Mouse (Mus musculus): ENCODE results near the gene Agap1.

The Agap1 gene

DNA sequence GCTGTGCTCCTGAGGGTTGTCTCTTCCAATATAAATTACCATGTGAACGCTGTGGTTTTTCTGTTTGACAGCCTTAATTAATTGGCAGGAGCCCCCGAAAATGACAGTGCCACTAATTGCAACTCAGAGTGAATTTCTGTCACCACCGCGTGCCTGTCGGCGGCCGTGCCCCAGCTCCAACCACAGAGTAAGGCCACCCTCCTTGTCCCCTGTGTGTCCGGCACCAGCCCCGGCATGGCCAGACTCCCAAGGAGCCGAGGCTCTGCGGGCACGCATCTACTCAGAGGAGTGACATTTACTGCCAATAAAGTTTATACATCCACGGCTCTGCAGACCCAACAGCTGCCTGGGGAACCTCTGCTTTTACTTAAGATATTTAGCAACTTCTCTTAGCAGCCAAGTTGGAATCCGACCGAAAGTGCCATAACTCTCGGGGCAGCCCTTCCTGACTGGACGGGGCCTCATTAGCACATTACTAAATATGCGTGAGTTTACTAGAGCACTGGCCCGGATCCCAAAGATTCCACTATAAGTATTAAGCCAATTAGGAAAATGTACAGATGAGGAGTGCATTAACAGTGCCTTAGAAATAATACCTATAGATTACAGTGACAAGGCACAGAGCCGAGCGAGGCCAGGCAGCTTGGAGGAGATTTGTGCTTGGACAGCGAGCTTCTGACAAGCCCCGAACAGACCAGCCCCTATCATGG is 394.7 kb downstream of the Agap1 start:
- no peak for DNase-seq (ENCODE audit: low spot score in 2 of 2)

DNA sequence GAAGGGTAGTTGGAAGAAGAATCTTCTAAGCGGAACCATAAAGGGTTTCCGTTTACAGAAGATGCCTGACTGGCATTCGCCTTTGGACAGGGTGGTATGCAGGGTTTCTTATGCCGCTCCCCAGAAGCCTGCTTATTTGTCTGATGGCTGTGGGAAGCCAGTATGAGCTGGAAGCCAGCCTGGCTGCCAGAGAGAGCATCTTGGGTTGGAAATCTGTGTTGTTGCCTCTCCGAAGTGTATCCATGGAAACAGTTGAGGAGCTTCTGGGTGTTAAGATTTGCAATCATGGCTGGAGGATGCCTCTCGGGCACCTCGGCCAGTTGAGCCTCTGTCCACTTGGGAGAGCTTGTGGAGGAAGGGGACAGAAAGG is 395.2 kb downstream of the Agap1 start:
- no peak for DNase-seq (ENCODE audit: low spot score in 2 of 2)

DNA sequence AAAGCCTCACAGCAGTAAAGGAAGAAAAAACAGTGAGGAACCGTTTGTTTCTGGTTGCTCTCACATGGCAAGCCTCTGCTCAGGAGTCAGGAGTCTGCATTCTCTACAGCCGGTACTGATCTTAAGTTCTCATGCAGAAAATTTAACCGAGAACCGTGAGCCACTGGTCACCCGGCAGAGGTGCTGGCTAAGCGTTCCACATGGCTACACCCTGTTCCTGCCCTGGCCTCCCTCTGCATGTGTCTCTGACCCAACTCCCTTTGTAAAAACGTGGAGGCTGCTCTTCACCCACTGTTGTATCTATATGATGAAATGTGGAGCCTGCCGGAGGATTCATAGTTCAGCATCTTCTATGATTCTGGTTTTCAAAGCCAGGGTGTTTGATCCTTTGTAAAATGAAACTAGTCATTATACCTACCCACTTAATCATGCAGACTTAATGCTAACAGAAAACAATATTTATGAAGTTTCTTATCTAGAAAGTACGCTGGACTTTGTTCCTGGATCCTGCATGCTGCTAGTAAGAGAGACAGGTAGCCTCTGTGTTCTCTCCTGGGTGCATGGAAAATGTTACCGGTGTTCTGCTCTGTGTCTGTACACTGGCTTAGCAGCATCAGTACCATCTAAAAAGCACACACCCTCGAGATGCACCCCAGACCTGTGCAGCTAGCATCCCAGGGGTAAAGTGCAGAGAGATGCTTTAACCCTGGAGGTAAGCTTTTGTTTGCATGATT is 396.2 kb downstream of the Agap1 start:
- no peak for DNase-seq (ENCODE audit: low spot score in 2 of 2)

DNA sequence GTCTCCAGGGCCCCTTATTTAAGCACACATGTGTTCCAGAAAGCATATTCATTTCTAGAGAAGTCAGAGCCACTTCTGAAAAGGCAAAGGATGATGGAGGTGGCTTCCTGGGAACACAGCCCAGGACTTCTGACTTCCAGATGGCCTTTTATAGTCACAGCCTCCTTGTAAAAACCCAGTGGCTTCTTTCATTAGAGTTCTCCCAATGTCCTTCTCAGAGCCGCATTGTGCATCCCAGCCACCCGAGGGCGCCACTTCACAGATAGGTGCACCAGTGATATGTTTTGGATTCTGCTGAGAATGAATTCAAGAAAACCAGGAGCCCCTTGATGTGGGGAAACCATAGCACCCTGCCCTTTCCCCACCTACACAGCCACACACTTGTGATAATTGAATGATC is 404.6 kb downstream of the Agap1 start:
- peak in 1 of 2 experiments; percentile 45 for DNase-seq (ENCODE audit: low spot score in 2 of 2)

DNA sequence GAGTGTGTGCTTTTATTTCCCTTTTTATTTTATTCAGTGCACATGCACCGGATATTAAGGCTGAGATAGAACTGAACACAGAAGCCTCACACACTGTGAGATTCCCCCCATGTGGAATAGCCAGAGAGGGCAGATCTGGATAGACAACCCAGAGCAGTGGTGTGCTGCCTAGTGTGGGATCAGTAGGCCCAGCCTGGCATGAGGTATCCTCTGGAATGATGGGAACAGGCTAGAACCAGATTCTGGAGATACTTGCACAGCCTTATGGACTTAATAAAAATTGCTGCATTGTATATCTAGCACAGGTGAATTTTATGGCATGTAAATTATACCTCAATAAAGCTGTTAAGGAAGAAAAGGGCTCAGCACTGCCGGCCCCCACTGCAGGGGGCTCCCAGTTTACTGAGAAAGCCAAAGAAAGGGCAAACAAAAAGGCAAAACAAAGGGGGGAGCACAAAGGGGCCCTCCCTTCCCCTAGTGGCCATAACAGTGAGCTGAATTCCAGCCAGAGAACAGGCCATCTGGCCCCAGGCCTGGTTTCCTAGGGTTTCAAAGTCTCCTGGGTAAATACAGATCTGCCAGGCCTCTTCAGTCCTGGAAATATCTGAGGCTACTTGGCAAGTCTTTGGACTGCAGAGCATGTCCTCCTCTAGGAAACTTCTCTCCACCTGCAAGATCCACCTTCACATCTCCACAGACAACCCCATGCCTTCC is 405.6 kb downstream of the Agap1 start:
- DNase-seq (ENCODE audit: low spot score in 2 of 2): peak in 1 of 2 experiments; percentile 58

DNA sequence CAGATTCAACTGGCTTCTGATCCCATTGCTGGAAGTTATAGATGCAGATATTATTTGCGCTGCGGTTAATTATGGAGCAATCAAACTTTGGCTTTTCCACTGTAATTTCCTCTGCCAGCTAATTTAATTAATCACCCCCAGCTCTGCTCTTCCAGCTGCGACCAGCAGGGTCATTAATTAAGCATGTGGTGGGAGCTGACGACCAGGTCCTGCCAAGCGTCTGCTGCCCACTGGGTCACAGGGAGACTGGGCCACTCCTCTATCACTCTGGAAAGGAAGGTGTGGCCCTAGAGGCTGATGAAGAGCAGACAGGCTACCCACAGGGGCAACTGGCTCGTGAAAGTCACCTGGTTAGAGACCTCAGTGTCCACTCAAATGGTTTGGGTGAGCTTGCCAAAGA is 411.2 kb downstream of the Agap1 start:
- no peak for DNase-seq (ENCODE audit: low spot score in 2 of 2)

DNA sequence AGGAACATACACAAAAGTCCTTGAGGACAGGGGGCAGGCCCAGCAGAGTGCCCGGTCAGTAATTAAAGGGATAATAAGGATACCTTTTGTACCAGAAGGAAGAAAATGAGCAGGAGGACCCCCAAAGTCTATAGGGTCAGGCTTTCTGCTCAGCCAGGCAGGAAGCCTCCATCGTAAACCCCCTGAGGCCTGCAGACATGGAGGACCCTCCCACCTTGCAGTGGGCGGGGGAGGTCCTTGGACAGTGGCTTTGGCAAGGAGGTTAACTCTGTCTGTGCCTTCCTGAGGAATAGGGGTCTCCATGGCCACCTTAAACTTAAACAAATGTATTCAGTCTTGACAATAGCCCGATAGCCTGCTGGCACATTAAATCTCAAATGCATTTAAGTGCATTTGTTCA is 413.2 kb downstream of the Agap1 start:
- no peak for DNase-seq (ENCODE audit: low spot score in 2 of 2)

DNA sequence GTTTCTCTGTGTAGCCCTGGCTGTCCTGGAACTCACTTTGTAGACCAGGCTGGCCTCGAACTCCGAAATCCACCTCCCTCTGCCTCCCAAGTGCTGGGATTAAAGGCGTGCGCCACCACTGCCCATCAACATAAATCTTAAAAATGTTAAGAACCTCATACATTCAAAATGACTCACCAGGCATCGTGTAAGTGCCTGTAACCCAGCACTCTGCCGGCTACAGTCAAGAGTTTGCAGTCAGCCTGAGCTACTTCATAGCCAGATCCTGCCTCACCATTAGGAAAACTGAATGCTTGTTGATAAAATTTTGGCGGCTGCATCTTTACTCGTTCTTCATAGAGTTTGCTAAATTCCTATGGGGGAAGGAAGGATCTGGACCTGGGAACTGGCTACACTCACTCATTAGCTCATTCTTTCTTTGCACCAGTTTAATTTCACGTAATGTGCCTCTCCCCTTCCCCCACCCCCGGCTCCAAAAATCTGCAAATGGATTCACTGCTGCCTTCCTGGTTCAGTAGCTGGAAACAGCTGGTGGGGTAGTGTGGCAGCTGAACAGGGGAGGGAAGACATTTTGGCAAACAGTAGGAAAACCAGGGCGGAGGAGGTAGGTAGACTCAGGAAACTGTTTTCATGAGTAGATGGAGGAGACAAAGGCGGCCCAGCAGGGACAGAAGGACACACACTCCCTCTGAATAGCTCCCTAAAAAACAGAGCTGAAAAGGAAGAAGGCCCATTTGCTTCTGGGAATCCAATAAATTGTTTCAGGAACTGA is 415.7 kb downstream of the Agap1 start:
- no peak for DNase-seq (ENCODE audit: low spot score in 2 of 2)

DNA sequence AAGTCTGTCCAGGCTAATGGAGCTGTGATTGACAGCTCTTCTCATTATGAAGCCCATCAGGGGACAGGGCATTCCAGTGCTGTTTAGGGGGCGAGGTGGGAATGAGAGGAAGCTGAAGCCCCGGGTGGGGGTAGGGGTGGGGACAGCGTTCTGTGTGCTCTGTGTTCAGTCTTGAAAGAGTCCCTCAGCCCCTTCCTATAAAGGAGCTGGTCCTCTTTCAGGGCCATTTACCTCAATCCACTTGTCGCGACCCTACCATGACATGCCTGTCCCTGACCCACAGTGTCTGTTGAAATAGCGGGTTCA is 416.3 kb downstream of the Agap1 start:
- DNase-seq (ENCODE audit: low spot score in 2 of 2): no peak

DNA sequence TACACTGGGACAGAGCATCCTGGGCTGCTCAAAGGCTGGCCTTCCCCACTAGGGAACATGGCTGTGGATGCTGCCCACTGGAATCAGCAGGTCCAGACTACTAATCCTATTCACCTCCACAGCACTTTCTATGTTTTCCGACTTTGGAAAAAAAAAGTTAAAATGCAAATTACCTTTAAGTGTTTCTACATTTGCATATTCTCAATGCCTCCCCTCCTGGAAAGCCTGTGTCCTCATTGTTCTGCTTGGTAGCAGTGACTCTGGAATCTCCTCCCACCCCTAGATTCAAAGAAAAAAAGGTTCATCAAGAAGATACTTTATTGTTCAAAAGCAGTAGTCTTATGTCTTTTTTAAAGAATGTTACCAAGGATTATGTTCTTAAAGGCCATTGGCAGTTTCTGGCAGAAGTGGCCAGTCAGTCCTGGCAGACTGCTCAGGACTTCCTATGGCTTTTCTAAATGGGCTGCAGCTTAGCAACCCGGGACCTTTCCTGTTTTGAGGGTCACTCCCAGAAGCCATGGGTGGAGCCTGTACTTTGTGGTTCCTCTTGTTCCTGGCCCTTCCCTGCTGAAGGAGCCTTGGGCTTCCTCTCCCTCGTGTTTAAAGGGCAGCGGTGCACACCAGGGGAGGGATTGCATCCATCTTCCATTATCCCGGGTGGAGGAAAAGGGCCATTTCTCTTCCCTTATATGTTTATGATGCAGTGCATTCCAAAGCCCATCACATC is 421.9 kb downstream of the Agap1 start:
- peak in 1 of 2 experiments; percentile 20 for DNase-seq (ENCODE audit: low spot score in 2 of 2)

DNA sequence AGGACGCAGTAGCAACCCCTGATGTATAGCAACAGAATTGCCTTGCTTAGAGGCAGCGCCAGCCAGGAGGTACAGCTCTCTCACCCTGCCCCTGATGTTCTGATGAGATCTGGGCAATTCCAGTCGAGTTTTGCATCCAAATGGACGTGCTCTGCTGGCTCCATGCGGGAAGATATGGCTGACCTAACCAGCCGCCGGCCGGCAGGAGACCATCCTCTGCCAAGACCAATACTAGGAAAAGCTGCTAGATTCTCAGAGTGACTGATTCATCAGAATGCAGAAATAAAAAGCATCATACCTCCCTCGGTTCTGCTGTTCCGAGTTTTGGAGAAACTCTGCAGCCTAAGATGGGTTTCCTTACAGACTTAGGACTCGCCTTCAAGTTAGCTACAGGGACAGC is 423.9 kb downstream of the Agap1 start:
- DNase-seq (ENCODE audit: low spot score in 2 of 2): no peak

DNA sequence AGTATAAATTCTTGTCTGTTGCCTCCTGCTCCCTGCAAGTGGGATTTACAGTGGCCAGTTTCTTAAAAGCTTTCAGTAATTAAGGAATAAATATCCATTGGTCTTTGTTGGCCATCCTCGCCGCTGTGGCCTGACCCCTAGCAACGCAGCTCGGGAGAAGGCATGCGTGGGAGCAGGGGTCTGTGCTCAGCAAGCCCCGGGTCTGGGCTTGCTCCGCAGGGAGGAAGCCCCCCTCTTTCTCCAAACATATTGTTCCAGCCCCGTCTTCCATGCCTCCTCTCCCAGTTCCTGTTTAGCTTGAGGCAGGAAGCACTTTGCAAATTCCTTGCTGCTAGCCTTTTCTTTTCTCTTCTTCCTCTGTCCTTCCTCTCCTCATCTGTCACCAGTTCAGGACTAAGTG is 425.6 kb downstream of the Agap1 start:
- DNase-seq (ENCODE audit: low spot score in 2 of 2): no peak

DNA sequence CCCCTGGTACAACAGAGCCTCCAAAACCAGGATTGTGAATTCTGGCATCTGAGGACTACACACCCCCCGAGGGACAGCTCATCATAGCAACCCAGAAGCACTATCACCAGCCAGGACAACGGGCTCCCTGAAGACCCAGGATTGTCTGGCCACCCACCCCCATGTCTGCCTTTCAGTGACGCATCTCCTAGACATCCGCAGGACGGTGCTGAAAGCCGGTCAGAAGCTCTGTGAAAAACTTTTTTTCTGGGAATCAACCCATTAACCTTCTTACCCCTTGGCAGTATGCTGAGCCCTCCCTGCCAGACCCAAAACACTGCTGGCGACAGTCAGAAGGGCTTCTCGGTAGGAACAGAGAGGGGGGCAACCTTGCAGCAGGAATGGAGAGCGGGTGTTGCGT is 426.2 kb downstream of the Agap1 start:
- DNase-seq (ENCODE audit: low spot score in 2 of 2): no peak

DNA sequence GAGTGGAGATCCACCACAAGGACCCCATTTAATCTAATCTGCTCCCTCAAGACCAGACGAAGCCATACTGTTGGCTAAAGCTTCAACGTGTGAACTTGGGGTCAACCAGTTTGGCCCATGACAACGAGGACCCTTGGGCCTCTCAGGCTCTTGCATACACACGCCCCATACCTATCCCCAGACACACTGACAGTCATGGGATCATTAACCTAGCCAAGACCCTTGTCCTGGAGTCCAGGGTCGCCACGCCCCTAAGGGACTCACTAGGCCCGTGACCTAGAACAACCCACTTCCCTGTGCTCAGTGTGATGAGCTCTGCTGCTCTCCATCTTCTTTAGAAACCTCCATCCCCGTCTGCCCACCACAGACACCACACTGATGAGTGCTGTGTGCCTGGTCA is 429.7 kb downstream of the Agap1 start:
- no peak for DNase-seq (ENCODE audit: low spot score in 2 of 2)

DNA sequence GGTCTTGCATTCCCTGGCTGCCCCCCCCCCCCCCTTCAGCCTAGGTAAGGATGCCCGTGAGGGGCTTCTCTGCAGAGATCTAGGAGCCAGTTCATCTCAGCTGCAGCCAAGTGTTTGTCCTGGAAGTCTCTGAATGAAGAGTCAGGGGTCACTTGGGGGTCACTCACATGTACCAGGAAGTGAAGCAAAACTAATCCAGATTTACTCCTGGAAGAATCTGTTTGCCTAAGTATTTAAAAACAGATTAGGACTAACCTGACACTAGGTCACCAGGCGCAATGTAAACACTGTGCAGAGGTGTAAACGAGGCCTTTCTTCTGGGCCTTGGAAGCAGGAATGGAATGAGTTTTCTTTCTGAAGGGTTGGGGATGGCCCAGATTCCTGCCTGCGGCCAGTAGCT is 431.1 kb downstream of the Agap1 start:
- no peak for DNase-seq (ENCODE audit: low spot score in 2 of 2)

DNA sequence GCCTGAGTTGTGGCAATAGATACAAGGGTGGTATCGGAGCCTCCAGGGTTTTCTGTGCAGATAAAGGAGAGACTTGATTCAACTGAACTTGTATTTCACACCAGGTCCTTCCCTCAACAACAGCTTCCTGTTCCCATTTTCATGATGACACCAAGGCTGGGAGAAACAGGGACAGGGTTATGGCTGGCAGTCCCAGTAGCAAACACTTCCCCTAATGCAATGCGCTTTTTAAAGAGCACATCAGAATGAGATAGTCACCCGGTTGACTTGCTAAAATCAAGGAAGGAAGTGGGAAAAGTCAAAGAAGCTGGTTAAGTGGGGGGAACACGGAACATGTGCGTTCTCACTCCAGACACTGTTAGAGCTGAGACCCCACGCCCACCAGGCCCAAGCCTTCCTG is 436.8 kb downstream of the Agap1 start:
- no peak for DNase-seq (ENCODE audit: low spot score in 2 of 2)

DNA sequence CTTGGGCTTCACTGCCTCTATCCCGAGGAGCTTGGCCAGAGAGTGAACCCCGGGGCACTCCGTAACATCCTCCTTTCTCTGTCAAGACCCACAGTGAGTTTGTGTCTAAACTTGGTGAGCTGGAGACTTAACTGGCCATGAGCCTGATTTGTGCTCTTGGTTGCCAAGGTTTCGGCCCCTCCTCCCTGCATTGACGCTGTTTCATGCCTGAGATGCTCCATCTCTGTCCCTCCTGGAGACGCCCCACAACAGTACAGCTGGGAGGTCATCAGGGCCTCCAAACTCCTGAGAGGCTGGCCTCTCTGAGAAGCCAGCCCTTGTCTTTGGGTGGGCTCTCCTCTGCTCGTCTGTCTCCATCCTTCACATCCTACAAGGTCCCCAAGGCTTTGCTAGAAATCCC is 437.7 kb downstream of the Agap1 start:
- DNase-seq (ENCODE audit: low spot score in 2 of 2): no peak

DNA sequence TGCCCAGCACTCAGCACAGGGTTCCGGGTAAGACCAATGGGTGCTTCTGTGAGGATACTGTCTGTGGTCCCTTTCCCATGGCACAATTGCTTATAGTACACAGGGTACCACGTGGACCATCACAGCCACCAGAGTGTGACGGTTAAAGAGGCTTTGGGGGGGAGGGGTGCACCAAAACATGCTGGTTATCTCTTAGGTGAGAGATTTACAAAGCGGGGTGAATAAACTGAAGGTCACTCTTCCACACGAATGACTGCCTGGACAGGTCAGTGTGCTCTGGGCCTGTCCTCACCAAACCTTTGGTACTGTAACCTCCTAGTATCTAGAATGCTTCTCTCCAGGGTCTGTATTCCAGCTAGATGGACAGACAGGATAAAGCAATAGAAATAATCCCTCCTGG is 441.2 kb downstream of the Agap1 start:
- DNase-seq (ENCODE audit: low spot score in 2 of 2): no peak

DNA sequence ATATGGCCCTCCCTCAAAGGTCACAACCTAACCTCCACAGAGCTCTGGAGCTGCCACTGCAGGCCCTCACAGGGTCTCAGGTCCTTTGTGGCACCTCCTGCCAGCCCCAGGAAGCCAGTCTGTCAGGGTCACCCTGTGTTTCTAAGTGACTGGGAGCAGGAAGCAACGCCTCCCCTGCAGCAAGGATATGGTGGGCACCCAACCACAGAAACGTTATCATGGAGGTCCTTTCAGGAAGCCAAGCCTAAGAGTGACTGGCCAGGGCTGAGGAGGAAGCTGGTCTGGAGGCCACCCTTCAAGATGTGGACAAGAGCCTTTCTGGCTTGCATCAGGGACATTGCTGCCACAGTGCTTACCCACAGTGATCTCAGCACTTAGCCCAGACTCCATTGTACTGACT is 444.4 kb downstream of the Agap1 start:
- no peak for DNase-seq (ENCODE audit: low spot score in 2 of 2)

DNA sequence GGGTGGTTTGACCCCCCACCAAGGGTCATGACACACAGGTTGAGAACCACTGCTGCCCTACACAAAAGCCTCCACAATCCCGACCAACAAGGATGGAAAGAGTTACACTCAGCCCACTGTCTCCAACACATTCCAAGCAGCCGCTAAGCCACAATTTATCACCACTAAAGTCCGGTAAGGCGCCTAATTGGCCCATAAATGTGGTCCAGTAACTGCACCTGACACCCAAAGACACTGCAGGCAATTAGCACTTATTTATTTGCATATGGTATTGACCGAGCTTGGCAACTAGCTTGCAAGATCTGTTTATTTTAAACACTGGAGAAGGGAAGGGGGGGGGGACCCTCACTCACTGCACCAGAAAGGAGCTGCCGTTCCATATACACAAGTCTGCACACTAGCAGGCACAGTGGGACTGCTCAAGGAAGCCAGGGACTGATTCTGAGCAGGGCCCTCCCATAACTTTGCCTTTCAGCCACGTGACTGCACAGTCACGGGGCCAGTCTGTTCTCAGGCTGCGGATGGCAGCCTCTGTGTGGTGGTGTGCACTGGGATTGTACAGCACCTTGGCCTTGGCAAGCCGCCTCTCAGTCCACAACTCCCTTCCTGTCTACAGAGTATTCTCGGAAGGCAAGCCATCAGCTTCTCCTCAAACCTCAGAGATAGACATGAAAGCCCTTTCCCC is 445.3 kb downstream of the Agap1 start:
- no peak for DNase-seq (ENCODE audit: low spot score in 2 of 2)

DNA sequence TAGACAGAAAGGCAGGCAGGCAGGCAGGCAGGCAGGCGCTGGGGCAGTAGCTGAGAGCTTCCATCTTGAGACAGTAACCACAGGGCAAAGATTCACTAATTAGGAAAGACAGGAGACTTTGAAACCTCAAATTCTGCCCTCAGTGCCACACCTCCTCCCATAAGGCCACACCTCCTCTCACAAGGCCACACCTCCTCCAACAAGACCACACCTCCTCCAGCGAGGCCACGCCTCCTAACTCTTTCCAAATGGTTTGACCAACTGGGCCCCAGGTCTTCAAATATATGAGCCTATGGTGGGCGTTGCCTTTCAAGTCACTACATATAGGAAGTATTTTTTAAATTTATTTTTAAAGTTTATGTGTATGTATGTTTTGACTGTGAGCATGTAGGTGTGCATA is 446.8 kb downstream of the Agap1 start:
- no peak for DNase-seq (ENCODE audit: low spot score in 2 of 2)
